Mouse (Mus musculus) embryonic facial prominence, embryonic 10.5 days (tissue): ENCODE data around the gene Vill. TPM values are rescaled to one million over a fixed set of nuclear protein-coding genes. Genes with fewer than 3 reads are reported as not detected.

Experiments used
- DNase-seq: peaks from one replicate; pipeline ENCODE4 v3.0.0-alpha.2; 2017; ENCODE audit warnings: low spot score
- H3K27ac ChIP-seq: fragments of 300-500 bp; sonication (generic); replicated peaks from 2 replicates; pipeline ENCODE4 v1.5.1; 2016; ENCODE audit warnings: mild to moderate bottlenecking
- H3K27me3 ChIP-seq: fragments of 300-500 bp; sonication (generic); replicated peaks from 2 replicates; pipeline ENCODE4 v1.6.1; 2016; ENCODE audit warnings: low read depth, mild to moderate bottlenecking; ENCODE audit not compliant: poor library complexity, severe bottlenecking
- H3K36me3 ChIP-seq: fragments of 300-500 bp; sonication (generic); replicated peaks from 2 replicates; pipeline ENCODE4 v1.6.1; 2016; ENCODE audit warnings: mild to moderate bottlenecking, moderate library complexity
- H3K4me1 ChIP-seq: fragments of 300-500 bp; sonication (generic); 2 replicates; pipeline ENCODE4 v1.6.1; 2016
- H3K4me3 ChIP-seq: fragments of 300-500 bp; sonication (generic); 2 replicates; pipeline ENCODE4 v1.5.1; 2016; ENCODE audit warnings: mild to moderate bottlenecking, moderate library complexity
- H3K9me3 ChIP-seq: fragments of 300-500 bp; sonication (generic); 2 replicates; pipeline ENCODE4 v1.6.1; 2016; ENCODE audit warnings: mild to moderate bottlenecking
- WGBS: fragments of 180-500 bp; shearing (Covaris S2); methylation state at CpG from one replicate; pipeline ENCODE4 v1.1.7; 2016; 5-methylcytosine and 5-hydroxymethylcytosine counted together
- polyA plus RNA-seq: library from polyadenylated mRNA; unstranded; fragments of >200 nt; fragmentation: Nextera tagmentation; extraction: Ambion mirVana; gene quantifications from 2 replicates; pipeline ENCODE4 v1.2.1, GENCODE M21; 2016

The Vill gene
- polyA plus RNA-seq, 1 experiment from 2014 or later: 20.5 TPM

- Histone ChIP-seq H3K27ac (no peak overlapping the region), H3K4me1 (peaks cover 81% of the 10 kb centered on the region), H3K36me3 (no peaks in the 10 kb centered on the region), H3K27me3 (peaks cover 52% of the 10 kb centered on the region), H3K9me3 (no peaks in the 10 kb centered on the region), H3K4me3 (no peak overlapping the region)
- DNase-seq: no peak
- WGBS: 92% methylated on average over 5 of the region's 5 CpGs
These were observed 37.9 kb downstream of the Vill start for GRCm38 (mm10) chr9:119090462-119090861.

GRCm38 (mm10) chr9:119091581-119092310 lies 39.2 kb downstream of the Vill start:
- no peak overlapping the region; the same call in 1 of the 2 replicates for H3K27ac ChIP-seq
- H3K36me3 ChIP-seq: no peaks in the 10 kb centered on the region
- H3K4me1 ChIP-seq: peaks cover 83% of the 10 kb centered on the region
- no peak for DNase-seq
- H3K9me3 ChIP-seq: no peaks in the 10 kb centered on the region
- 53% methylated on average over 12 of the region's 12 CpGs for WGBS
- H3K27me3 ChIP-seq: peaks cover 62% of the 10 kb centered on the region
- peak overlapping the region; percentile 72 for H3K4me3 ChIP-seq

GRCm38 (mm10) chr9:119092473-119093418 lies 40.2 kb downstream of the Vill start:
- peak; percentile 50 for DNase-seq
- Histone ChIP-seq H3K27me3 (peaks cover 62% of the 10 kb centered on the region), H3K4me3 (peak overlapping the region; percentile 72), H3K36me3 (no peaks in the 10 kb centered on the region), H3K4me1 (peaks cover 78% of the 10 kb centered on the region), H3K9me3 (no peaks in the 10 kb centered on the region), H3K27ac (peak overlapping the region; percentile 52)
- 3% methylated on average over 45 of the region's 45 CpGs for WGBS

- WGBS: 9% methylated on average over 45 of the region's 45 CpGs
- DNase-seq: peak; percentile 90
- Histone ChIP-seq H3K9me3 (no peaks in the 10 kb centered on the region), H3K27me3 (peaks cover 62% of the 10 kb centered on the region), H3K27ac (peak within 1 kb of the TSS; percentile 52), H3K4me3 (peak within 1 kb of the TSS; percentile 72), H3K36me3 (no peaks in the 10 kb centered on the region), H3K4me1 (peaks cover 71% of the 10 kb centered on the region)
These were observed 41.1 kb downstream of the Vill start, which contains the start of gene Plcd1 for GRCm38 (mm10) chr9:119093419-119094295. Gene Plcd1 (minus strand): TSS chr9:119093502.

- H3K9me3 ChIP-seq: no peaks in the 10 kb centered on the region
- H3K27me3 ChIP-seq: peaks cover 62% of the 10 kb centered on the region
- WGBS: 78% methylated on average over 13 of the region's 13 CpGs
- no peak overlapping the region; the same call in 1 of the 2 replicates for H3K27ac ChIP-seq
- peaks cover 62% of the 10 kb centered on the region for H3K4me1 ChIP-seq
- H3K36me3 ChIP-seq: no peaks in the 10 kb centered on the region
- DNase-seq: no peak
- H3K4me3 ChIP-seq: no peak overlapping the region
These were observed 42.0 kb downstream of the Vill start for GRCm38 (mm10) chr9:119094462-119095109.

GRCm38 (mm10) chr9:119100177-119100898 lies 47.8 kb downstream of the Vill start:
- peaks cover 46% of the 10 kb centered on the region for H3K4me1 ChIP-seq
- H3K36me3 ChIP-seq: no peaks in the 10 kb centered on the region
- WGBS: 15% methylated on average over 15 of the region's 15 CpGs
- H3K4me3 ChIP-seq: no peak overlapping the region
- no peaks in the 10 kb centered on the region for H3K9me3 ChIP-seq
- no peak overlapping the region for H3K27ac ChIP-seq
- peaks cover 24% of the 10 kb centered on the region for H3K27me3 ChIP-seq
- DNase-seq: no peak

GRCm38 (mm10) chr9:119101992-119102782 lies 49.6 kb downstream of the Vill start, which contains the start of gene Dlec1:
Gene Dlec1 (plus strand): TSS chr9:119102478.
- Histone ChIP-seq H3K9me3 (no peaks in the 10 kb centered on the region), H3K27me3 (peaks cover 14% of the 10 kb centered on the region), H3K36me3 (no peaks in the 10 kb centered on the region), H3K27ac (peak within 1 kb of the TSS; percentile 64), H3K4me3 (peak within 1 kb of the TSS; percentile 70), H3K4me1 (peaks cover 31% of the 10 kb centered on the region)
- DNase-seq: peak; percentile 89
- WGBS: 4% methylated on average over 44 of the region's 44 CpGs

- H3K36me3 ChIP-seq: no peaks in the 10 kb centered on the region
- peaks cover 14% of the 10 kb centered on the region for H3K27me3 ChIP-seq
- H3K4me1 ChIP-seq: peaks cover 28% of the 10 kb centered on the region
- peak overlapping the region; percentile 70 for H3K4me3 ChIP-seq
- WGBS: 4% methylated on average over 19 of the region's 19 CpGs
- H3K27ac ChIP-seq: 0 out of 2 replicates have a peak overlapping the region, but pooled peaks have one; percentile 64
- no peak for DNase-seq
- no peaks in the 10 kb centered on the region for H3K9me3 ChIP-seq
These were observed 50.2 kb downstream of the Vill start for GRCm38 (mm10) chr9:119102783-119103113.

GRCm38 (mm10) chr9:119107566-119107965 lies 55.0 kb downstream of the Vill start:
- peaks cover 14% of the 10 kb centered on the region for H3K27me3 ChIP-seq
- no peak overlapping the region for H3K4me3 ChIP-seq
- no peaks in the 10 kb centered on the region for H3K9me3 ChIP-seq
- H3K4me1 ChIP-seq: peaks cover 34% of the 10 kb centered on the region
- peak; percentile 46 for DNase-seq
- no peak overlapping the region for H3K27ac ChIP-seq
- 90% methylated on average over 4 of the region's 4 CpGs for WGBS
- H3K36me3 ChIP-seq: no peaks in the 10 kb centered on the region

GRCm38 (mm10) chr9:119109685-119110353 lies 57.2 kb downstream of the Vill start:
- H3K27me3 ChIP-seq: no peaks in the 10 kb centered on the region
- DNase-seq: peak; percentile 56
- 38% methylated on average over 12 of the region's 12 CpGs for WGBS

More at GRCm38 (mm10) chr9:119109685-119110353, 57.2 kb downstream of the Vill start:
- H3K4me3 ChIP-seq: no peak overlapping the region
- H3K9me3 ChIP-seq: no peaks in the 10 kb centered on the region
- H3K36me3 ChIP-seq: no peaks in the 10 kb centered on the region
- H3K4me1 ChIP-seq: peaks cover 24% of the 10 kb centered on the region
- H3K27ac ChIP-seq: peak overlapping the region; percentile 81
